Mouse (Mus musculus) brain, adult 10 weeks (tissue): ENCODE data around the gene Suco. TPM values are rescaled to one million over a fixed set of nuclear protein-coding genes. Genes with fewer than 3 reads are reported as not detected.

Experiments used
- polyA plus RNA-seq: library from polyadenylated mRNA; stranded (reverse); fragments of 350-450 nt; fragmentation: Illumina TruSeq; extraction: RNeasy Lipid Tissue Mini Kit (QIAGEN cat#74804); gene quantifications from one replicate; pipeline ENCODE4 v1.2.3, GENCODE M21; 2015; ENCODE audit warnings: low read depth, low replicate concordance

Gene Suco
- 21.2 TPM for polyA plus RNA-seq

GRCm38 (mm10) chr1:161876553-161877447 lies at the start of gene Suco:
Gene Suco (minus strand): TSS chr1:161876682.

DNA sequence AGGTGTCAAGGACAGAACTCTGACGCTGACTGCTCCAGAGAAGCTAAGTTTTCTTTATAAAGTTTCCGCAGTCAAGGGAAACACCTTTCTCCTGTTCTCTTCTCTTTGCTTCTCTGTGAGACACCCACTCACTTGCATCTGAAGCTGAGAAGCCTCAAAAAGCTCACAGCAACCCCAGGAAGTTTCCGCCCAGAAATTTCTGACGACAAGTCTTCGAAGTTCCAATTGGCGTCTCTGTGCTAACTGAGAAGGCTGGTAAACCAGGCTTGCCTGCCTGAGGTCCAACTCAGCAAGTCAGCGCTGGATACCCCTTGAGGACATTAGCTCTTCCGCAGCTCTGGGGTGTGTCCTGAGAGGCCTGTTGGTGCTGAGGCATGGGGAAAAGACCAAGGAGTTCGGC lies 88.1 kb downstream of the Suco start, which contains the start of gene Fasl:
Gene Fasl (minus strand): TSS at position 157 of the 400 bp plus-strand sequence.

Other genes starting within 250 kb of the Suco start
- gene Fasl, start 88.2 kb downstream of the Suco start, polyA plus RNA-seq: not detected
- gene Pigc, start 92.5 kb upstream of the Suco start, polyA plus RNA-seq: 22.6 TPM
- gene 4930558K02Rik, start 103.0 kb upstream of the Suco start, polyA plus RNA-seq: not detected